Mouse (Mus musculus) C2C12 (cell line): ENCODE measurements around the gene Castor1. TPM values are rescaled to one million over a fixed set of nuclear protein-coding genes. Genes with fewer than 3 reads are reported as not detected.
A peak's percentile ranks its signal among the peaks of the same experiment; 100 is the strongest.

ENCODE experiments used
- H3K27me3 ChIP-seq: one replicate; pipeline ENCODE4 v1.6.1; 2011; ENCODE audit not compliant: control insufficient read depth, insufficient read depth, insufficient read length
- H3K36me3 ChIP-seq: one replicate; pipeline ENCODE4 v1.6.1; 2011; ENCODE audit not compliant: control insufficient read depth, insufficient read depth
- H3K4me3 ChIP-seq: one replicate; pipeline ENCODE4 v1.5.1; 2011; ENCODE audit warnings: mild to moderate bottlenecking, control low read depth; ENCODE audit not compliant: poor library complexity, insufficient read depth, severe bottlenecking
- H3K79me2 ChIP-seq: one replicate; pipeline ENCODE4 v1.6.1; 2011; ENCODE audit not compliant: control insufficient read depth, insufficient read depth
- H3K79me3 ChIP-seq: one replicate; pipeline ENCODE4 v1.6.1; 2011; ENCODE audit warnings: low read depth, control low read depth
- H3ac ChIP-seq: one replicate; pipeline ENCODE3; 2011; ENCODE audit warnings: low read depth; ENCODE audit not compliant: control insufficient read depth, insufficient read length
- CEBPB ChIP-seq: IDR thresholded peaks from one replicate; pipeline ENCODE4 v1.6.1; 2011; ENCODE audit warnings: low read depth, mild to moderate bottlenecking, control low read depth, moderate library complexity
- CTCF ChIP-seq: IDR thresholded peaks from one replicate; pipeline ENCODE4 v1.5.1; 2011; ENCODE audit not compliant: control insufficient read depth, insufficient read depth, insufficient read length
- FOSL1 ChIP-seq: IDR thresholded peaks from one replicate; pipeline ENCODE4 v1.8.0; 2011; ENCODE audit warnings: mild to moderate bottlenecking, low read length; ENCODE audit not compliant: poor library complexity, insufficient read depth, severe bottlenecking
- MAX ChIP-seq: IDR thresholded peaks from one replicate; pipeline ENCODE4 v1.6.1; 2011; ENCODE audit warnings: mild to moderate bottlenecking, control low read depth
- MYOD1 ChIP-seq: IDR thresholded peaks from one replicate; pipeline ENCODE4 v1.6.1; 2011; ENCODE audit warnings: low read depth; ENCODE audit not compliant: control insufficient read depth, insufficient read length
- MYOG ChIP-seq: IDR thresholded peaks from one replicate; pipeline ENCODE4 v1.6.1; 2011; ENCODE audit not compliant: control insufficient read depth, insufficient read length; ENCODE audit errors: extremely low read depth
- USF1 ChIP-seq: IDR thresholded peaks from one replicate; pipeline ENCODE4 v1.6.1; 2011; ENCODE audit warnings: low read depth, mild to moderate bottlenecking, control low read depth, moderate library complexity
- polyA plus RNA-seq: library from polyadenylated mRNA; unstranded; fragments of >200 nt; fragmentation: generic; extraction: Trizol; gene quantifications from one replicate; pipeline ENCODE4 v1.2.1, GENCODE M21; 2012; ENCODE audit warnings: missing spikeins

The Castor1 gene
- polyA plus RNA-seq, 1 experiment: 1.5 TPM

DNA sequence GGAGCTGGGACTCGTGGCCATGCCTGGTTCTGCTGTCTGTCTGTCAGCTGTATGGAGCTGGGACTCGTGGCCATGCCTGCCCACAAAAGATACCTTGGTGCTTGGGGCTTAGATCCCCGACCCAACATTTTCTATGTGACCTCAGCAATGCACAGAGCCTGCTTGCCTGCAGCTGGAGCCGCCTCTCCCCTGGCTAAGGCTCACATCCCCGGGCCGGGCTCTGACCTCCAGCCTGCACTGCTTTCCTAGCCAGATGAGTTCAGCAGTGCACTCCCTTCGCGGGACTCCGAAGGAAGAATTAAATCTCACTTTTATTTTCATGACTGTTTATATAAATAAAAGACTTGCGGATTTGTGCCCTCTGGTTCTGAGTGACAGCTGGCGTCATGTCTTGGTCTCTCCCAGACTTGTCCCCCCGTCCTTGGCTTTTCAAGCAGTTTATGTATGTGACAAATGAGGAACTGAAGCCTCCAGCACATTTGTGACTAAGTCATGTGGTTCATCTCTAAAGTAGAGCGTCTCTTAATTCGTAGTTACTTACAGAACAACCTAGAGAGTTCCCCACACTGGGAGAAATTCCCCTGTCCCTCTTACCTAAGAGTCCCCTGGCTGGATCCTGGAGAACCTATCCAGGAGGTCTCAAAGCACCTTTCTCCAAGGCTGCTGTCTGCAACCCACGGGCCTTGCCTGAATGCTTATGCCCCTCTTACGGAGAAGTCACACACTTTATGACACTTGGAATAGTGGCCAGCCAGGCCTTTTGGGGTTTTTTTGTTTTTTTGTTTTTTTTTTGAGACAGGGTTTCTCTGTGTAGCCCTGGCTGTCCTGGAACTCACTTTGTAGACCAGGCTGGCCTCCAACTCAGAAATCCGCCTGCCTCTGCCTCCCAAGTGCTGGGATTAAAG, 4.3 kb downstream of the Castor1 start:
- Histone ChIP-seq H3K36me3 (no peaks in the 10 kb centered on the region), H3K79me3 (no peaks in the 10 kb centered on the region), H3K4me3 (no peak overlapping the region), H3ac (no peak overlapping the region), H3K79me2 (no peaks in the 10 kb centered on the region), H3K27me3 (no peaks in the 10 kb centered on the region)
- TF ChIP-seq USF1 (no peak), CTCF (no peak), FOSL1 (no peak), MAX (no peak), MYOG (no peak), MYOD1 (no peak), CEBPB (no peak)

DNA sequence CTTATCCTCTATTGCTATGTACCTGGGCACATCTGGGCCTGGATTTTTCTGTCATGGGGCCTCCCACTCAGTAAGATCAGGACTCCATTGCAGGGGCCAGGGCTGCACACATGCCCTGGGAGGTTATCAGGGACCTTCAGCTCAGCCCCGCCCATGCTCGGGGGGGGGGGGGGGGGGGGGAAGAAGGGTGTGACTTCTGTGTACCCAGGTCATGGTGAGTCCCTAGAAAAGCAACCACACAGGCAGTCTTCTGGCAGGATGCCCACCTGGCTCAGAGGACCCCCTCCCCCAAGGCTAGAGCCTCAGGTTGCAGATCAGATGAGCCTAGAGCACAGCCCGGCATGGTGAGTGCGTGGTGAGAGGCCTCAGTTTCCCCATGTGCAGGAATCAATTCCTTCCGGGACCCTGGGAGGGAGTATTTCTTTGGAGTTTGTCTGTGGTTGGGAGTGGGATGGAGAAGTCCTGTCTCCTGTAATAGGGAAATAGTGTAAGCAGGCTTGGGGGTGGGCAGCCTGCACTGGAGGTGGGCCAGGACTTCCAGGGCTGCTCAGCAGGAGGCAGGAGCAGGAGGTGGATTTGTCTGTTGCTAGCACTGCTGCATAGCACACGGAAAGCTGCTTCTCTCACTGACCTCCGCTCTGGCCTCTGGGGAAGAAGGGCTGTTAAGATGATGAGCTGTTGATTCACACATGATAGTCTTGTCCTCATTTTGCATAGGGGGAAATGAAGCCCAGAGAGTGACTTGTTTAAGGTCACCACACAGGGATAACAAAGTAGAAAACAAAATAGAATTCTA, 5.6 kb downstream of the Castor1 start:
- H3K4me3 ChIP-seq: no peak overlapping the region
- no peaks in the 10 kb centered on the region for H3K79me3 ChIP-seq
- H3K79me2 ChIP-seq: no peaks in the 10 kb centered on the region
- no peak overlapping the region for H3ac ChIP-seq
- TF ChIP-seq MYOD1 (no peak), FOSL1 (no peak), MYOG (no peak), CEBPB (no peak), CTCF (no peak), MAX (no peak), USF1 (no peak)
- H3K36me3 ChIP-seq: no peaks in the 10 kb centered on the region
- no peaks in the 10 kb centered on the region for H3K27me3 ChIP-seq

DNA sequence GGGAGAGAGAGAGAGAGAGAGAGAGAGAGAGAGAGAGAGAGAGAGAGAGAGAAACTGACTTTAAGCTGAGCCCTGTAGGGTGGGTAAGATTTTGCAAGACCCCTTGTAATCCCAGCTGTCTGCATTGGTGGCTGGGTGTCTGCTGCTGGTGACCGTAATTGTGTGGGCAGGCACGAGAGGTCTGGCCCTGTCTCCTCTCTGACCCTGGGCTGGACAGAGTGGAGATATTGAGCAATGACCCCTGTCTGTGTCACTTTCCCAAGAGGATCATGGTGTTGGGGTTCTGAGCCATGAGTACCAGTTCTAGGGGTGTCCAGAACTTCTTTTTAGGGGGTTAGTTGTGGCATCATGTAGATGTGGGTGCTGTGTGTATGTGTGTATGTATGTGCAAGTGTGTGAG, 6.2 kb downstream of the Castor1 start:
- Histone ChIP-seq H3K4me3 (no peak overlapping the region), H3K27me3 (no peaks in the 10 kb centered on the region), H3ac (no peak overlapping the region), H3K79me2 (no peaks in the 10 kb centered on the region), H3K36me3 (no peaks in the 10 kb centered on the region), H3K79me3 (no peaks in the 10 kb centered on the region)
- no peak for TF ChIP-seq CEBPB
- no peak for TF ChIP-seq MYOD1
- no peak for TF ChIP-seq FOSL1
- no peak for TF ChIP-seq USF1
- TF ChIP-seq MYOG: no peak
- no peak for TF ChIP-seq MAX
- no peak for TF ChIP-seq CTCF

DNA sequence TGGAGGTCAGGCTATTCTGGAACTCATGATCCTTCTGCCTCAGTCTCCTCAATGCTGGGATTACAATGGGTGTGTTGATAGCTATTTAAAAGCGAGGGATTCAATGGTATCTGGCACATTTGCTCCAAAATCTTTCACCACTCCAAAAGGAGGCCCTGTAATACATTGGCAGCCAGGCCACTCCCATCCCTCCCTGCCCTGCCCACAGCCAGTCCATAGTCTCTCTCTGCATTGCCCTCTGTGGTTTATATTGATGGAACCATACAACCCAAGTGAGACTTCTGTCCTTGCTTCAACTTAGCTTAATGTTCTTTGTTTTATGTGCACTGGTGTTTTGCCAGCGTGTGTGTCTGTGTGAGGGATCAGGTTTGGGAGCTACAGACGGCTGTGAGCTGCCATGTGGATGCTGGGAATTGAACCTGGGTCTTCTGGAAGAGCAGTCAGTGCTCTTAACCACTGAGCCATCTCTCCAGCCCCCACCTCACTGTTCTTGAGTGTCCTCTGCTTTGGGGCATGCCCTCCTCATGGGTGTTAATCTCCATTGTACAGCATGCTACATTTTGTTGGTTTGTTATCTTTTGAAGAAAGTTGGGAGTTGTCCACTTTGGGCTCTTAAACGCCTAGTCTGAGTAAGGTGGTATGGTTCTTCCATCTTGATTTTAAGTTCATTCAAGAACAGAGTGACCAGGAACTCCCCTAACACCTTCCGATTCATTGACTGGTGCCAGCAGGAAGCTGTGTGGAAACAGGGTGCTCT, 8.7 kb downstream of the Castor1 start:
- Histone ChIP-seq H3K4me3 (no peak overlapping the region), H3K79me2 (no peaks in the 10 kb centered on the region), H3K27me3 (no peaks in the 10 kb centered on the region), H3K36me3 (no peaks in the 10 kb centered on the region), H3ac (no peak overlapping the region), H3K79me3 (no peaks in the 10 kb centered on the region)
- TF ChIP-seq CTCF (no peak), CEBPB (no peak), MYOG (no peak), MAX (no peak), USF1 (no peak)

DNA sequence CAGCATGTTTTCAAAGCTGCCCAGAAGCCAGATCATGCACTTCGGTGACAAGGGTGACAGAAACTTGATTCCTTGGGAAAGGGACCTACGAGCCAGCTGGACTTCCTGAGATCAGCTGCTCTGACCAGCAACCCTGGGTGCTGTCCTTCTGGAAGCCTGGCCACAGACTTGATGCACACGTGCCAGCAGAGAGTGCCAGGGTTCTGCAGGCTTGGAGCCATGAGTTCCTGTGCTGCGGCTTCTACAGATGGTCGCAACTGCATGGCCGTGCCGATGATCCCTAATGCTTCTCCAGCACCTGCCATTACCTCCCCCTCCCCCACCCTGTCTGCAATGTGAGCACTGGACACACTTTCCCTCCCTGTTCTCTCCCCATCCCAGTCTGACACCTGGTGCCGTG, 10.4 kb downstream of the Castor1 start:
- Histone ChIP-seq H3K4me3 (no peak overlapping the region), H3K79me3 (no peaks in the 10 kb centered on the region), H3K36me3 (no peaks in the 10 kb centered on the region), H3K27me3 (no peaks in the 10 kb centered on the region), H3K79me2 (no peaks in the 10 kb centered on the region), H3ac (no peak overlapping the region)
- peak; percentile 10 for TF ChIP-seq USF1
- TF ChIP-seq FOSL1: no peak
